Mouse (Mus musculus) gastrocnemius, adult 8-10 months (tissue): ENCODE measurements around the gene Med12l. TPM values are rescaled to one million over a fixed set of nuclear protein-coding genes. Genes with fewer than 3 reads are reported as not detected.

Experiments used
- DNase-seq, 2 experiments: peaks; one replicate each; pipeline ENCODE4 v3.0.0; 2022; ENCODE audit warnings: low spot score in 2 of 2
- total RNA-seq, 4 experiments: library from RNA; stranded (reverse); gene quantifications; 2 replicates each; pipeline ENCODE4 v1.2.4; 2022

The Med12l gene
- total RNA-seq, result under 1 TPM; 0.29 to 0.64 (median 0.34) TPM

GRCm38 (mm10) chr3:59005271-59005995 is at the start of gene Med12l:
Gene Med12l (plus strand): TSS chr3:59005825.
- DNase-seq, result peak in 1 of 2 experiments; percentile 17

GRCm38 (mm10) chr3:58961166-58961565 is 44.5 kb upstream of the Med12l start:
- no peak for DNase-seq

- DNase-seq, result no peak
Measured at GRCm38 (mm10) chr3:58977413-58977812, 28.2 kb upstream of the Med12l start.

DNA sequence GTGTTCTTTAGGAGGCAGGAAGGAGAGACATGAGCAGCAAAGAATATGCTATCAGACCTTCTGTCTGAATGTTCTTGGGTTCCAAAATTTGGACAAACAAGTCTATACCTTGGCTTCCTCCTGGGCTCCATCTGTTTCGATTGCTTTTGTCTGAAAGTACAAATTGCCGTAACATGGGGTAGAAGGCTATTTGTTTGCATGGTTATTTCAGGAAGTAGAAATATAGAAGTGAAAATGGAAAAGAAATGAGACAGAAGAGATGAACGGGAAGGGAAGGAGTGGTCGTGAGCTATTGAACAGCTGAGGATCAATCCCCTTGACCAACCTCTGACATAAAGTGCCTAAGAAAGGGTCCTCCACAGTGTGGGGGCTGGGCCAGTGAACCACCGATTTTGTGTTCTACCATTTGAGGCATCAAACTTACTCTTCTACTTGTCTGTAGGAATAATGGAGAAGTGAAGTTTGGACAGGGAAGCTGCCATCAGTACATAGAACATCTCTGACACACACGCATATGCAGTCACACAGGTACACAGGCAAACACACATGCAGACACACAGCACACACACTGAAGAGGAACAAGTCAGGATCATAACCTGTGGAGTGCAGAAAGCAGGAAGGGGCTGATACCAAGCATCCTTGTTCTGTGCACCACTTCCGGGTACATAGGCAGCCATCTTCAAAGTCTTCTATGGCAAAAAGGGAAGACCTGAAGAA is 27.6 kb upstream of the Med12l start:
- DNase-seq, result no peak

- no peak for DNase-seq
Measured at GRCm38 (mm10) chr3:58980579-58980978, 25.0 kb upstream of the Med12l start.

DNA sequence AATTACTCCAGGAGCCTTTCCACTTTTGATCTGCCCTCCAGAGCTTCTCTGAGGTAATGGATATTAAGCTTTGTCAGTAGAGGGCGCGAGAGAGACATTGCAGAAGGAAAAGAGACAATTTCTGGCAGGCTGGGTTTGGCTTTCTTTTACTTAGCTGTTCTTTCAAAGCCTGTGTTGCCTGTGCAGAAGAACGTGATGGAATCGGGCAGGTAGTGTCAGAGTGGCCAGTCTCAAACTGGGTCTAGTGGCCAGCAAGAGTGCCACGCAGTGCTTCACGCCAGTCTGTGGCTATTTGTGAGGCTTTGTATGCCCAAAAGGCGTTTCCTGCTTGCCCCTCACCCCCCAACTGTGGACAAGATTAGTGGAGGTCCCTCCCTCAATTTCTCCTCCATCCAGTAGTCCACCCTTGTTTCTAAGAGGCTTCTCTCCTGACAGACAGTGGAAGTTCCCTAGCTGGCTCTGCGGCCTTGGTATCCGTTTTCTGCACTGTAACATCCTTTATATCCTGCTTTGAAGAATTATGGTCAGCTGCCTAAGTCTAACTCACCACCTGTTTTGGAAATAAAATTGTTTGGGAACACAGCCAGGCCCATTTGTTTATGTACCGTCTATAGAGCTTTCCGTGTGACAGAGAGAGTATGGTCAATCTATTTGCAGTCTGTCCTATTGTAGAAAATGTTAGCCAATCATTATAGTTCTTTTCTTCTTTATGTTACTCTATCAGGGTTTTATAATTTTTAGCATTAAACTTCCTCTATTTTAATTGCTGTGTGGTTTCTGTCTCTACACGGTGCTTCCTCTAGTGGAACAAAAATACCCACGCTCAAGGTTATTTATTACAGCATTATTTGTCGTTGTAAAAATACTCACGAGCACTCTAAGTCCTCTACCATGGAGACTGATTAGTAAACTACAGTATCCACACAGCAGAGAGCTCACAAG is 22.5 kb upstream of the Med12l start:
- no peak for DNase-seq

GRCm38 (mm10) chr3:58983838-58984598 is 21.6 kb upstream of the Med12l start:
- DNase-seq, result no peak

- no peak for DNase-seq
Measured at GRCm38 (mm10) chr3:58985816-58986215, 19.8 kb upstream of the Med12l start.

DNA sequence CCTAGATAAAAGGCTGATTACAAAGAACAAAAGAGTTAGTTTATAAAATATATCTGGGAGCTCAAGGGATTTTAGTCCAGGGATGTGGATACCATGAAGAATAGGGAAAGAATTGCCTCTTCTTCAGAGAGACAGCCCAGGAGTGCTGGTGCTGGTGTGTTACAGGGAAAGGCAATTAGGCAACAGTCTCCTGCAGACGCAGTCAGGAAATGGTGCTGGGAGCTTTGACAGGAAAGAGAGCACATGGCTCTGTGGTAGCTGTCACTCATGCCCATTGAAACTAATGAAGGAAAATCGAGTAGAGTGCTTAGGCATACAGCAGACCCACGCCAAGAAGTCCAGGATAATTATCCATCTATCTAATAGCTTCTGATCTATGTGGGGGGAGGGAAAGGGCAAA is 16.3 kb upstream of the Med12l start:
- no peak for DNase-seq

GRCm38 (mm10) chr3:58990556-58990955 is 15.1 kb upstream of the Med12l start:
- DNase-seq, result no peak

DNA sequence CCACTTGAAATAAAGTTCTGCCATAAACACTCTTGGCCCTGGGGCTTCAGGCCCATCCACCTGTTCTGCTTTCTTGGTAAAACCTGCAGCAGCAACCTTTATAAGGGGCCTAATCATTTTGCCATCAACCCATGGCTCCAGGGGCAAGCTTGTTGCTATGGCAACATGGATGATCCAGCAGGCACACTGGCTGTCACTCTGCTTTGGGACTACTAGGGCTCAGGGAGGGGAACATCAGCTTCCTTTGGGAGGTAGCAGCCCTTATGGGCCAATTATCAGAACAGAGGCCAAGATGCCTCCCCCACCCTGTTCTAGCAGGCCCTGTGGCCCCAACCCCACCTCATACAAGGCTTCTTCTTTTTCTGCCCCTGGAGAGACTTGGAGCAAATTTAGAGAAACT is 13.5 kb upstream of the Med12l start:
- DNase-seq, result no peak

- DNase-seq, result no peak
Measured at GRCm38 (mm10) chr3:58993619-58994018, 12.0 kb upstream of the Med12l start.

DNA sequence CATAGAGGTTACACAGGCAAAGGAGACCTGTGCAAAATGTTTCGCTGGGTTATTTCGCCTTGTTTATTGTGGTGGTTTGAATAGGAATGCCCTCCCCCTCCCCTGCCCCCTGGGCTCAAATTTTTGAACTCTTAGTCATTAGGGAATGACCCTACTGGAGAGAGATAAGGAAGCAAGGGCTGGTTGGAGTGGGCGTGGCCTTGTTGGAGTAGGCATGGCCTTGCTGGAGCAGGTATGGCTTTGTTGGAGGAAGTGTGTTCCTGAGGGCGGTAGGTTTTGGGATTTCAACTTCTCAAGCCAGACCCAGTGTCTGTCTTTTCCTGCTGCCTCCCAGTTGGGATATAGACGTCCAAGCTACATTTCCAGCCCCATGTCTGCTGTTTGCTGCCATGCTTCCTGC is 1.9 kb upstream of the Med12l start:
- no peak for DNase-seq

DNA sequence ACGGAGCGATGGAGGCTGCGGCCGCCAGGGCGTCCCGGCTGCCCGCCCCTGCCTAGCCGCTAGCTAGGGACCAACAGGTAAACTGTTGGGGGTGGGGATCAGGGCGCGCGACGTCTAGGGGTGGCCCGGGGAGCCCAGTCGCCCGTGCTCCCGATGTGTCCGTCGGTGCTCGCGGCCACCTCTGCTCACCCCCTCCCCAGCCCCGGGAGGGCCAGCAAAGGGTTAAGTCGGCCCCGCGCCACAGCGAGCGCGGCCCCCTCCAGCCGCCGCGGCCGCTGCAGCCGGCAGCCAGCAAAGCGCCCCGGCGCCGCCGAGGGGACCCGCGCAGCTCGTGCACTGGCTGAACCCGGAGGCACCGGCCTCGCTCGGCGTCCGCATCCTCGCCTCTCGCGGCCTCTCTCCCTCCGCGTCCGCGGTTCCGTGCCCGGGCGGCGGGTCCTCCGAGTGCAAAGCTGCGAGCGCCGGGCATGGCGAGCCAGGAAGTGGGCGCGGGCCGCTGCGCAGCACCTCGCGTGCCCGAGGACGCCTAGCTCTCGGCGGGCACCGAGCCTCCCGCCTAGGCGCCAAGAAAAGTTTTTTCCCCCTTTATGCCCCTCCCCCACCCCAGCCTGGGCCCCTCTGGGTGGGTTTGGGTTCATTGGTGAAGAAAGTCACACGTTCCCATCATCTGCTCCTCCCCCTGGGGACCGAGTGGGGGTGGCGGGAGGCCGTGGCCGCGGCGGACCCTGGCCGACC is 538 bp downstream of the Med12l start:
- DNase-seq, result peak in 1 of 2 experiments; percentile 3

DNA sequence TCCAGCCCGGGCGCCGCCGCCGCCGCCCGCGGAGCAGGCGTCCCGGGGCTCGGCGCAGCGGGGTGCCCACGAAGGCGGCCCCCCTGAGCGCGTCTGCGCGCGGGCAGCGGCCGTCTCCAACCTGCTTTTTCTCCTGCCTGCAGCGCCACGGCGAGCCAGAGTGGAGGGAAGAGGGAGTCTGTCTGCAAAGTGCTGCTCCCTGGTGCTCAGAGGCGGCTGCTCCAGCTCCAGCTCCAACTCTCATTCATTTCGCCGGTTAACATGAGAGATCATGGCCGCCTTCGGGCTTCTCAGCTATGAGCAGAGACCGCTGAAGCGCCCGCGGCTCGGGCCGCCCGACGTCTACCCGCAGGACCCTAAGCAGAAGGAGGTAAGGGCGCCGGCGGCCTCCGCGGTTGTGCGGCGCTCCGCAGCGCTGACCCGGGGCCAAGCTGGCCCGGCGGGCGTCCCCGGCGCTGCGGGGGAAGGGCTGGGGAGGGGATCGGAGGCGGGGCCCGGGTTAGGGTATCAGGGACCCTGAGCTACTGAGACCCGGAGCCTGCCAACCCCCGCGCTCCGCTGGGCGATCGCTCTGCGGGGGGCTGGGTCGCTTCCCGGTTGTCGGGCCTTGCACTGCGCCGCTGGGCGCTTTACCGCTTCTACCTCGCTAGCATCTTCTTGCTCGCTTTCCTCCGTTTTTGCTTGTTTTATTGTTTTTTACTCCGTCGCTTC is 1.3 kb downstream of the Med12l start:
- peak; percentile 16 to 19 for DNase-seq

GRCm38 (mm10) chr3:59010276-59010675 is 4.7 kb downstream of the Med12l start:
- no peak for DNase-seq

- no peak for DNase-seq
Measured at GRCm38 (mm10) chr3:59015698-59016412, 10.2 kb downstream of the Med12l start.

DNA sequence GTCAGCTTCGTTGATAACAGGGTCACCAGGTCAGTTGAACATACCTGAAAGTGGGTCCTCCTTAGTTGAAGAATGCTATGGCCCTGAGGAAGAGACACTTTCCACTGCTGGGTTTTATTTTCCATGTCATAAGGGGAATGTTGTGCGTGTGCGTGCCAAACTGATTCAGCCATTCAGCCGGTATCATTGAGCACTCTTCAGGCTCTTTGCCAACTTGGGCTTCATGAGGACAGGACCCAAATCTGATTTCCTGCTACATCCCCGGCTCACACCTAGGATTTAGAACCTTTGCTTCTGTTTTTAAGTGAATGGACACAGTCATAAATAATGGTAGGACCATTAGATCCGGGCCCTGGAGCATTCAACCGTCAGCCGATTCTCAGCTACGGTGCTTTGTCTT is 10.9 kb downstream of the Med12l start:
- DNase-seq, result no peak

DNA sequence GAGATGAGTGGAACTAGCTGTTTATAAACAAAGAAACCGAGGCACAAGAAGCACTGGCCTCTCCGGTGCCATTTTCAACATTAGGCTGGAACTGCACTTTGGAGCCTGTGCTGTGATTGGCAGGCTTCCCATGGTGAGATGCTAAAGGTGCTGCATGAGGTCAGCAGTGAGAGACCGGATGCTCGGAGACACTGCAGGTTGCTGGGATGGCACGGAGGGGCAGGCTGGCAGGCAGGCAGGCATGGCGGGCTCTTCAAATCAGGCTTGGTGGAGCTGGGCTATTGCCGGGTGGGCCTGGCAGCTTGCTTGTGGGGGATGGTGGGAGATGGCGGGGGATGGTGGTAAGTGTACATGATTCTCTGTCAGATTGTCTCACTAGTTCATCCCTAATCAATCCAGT is 15.6 kb downstream of the Med12l start:
- no peak for DNase-seq
